Mouse (Mus musculus) layer of hippocampus, adult 2 months (tissue): ENCODE data around the gene Tnni3k. TPM values are rescaled to one million over a fixed set of nuclear protein-coding genes. Genes with fewer than 3 reads are reported as not detected.
A peak's percentile ranks its signal among the peaks of the same experiment; 100 is the strongest.

ENCODE experiments used
- DNase-seq, 2 experiments: peaks; one replicate each; pipeline ENCODE4 v3.0.0; 2022; ENCODE audit warnings: low spot score in 2 of 2
- H3K27ac ChIP-seq: fragments of 200-600 bp; 2 replicates; pipeline ENCODE4 v1.8.1; 2022
- H3K4me3 ChIP-seq: fragments of 200-600 bp; 2 replicates; pipeline ENCODE4 v1.8.1; 2022; ENCODE audit warnings: mild to moderate bottlenecking
- CTCF ChIP-seq: fragments of 200-600 bp; conservative IDR thresholded peaks from 2 replicates; pipeline ENCODE4 v1.8.1; 2022; ENCODE audit warnings: antibody characterized with exemption, mild to moderate bottlenecking, moderate library complexity
- total RNA-seq, 2 experiments: library from RNA; stranded (reverse); gene quantifications; 2 replicates each; pipeline ENCODE4 v1.2.3; 2021

The Tnni3k gene
- total RNA-seq, 2 experiments from 2014 or later = 0.17 to 0.31 TPM

DNA sequence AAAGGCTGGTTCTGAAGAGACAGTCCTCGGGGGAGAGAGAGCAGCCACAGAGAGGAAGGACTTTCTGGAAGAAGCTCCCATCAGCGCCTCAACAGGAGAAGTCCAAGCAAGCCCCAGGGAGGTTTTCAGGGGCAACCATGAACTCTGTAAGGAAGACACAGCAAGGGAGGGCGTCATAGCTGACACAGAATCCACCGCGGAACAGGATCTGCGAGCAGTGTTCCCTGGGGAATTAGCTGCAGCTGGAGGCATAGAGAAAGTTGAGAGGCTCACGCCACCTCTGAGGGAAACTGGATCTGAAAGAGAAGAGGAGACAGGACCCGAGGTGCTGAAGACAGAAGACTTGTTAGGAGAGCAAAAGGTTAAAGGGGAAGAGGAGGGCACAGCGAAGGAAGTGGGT lies 291.8 kb downstream of the Tnni3k start:
- Histone ChIP-seq H3K27ac (no peak overlapping the region), H3K4me3 (no peak overlapping the region)
- no peak for TF ChIP-seq CTCF
- no peak for DNase-seq

DNA sequence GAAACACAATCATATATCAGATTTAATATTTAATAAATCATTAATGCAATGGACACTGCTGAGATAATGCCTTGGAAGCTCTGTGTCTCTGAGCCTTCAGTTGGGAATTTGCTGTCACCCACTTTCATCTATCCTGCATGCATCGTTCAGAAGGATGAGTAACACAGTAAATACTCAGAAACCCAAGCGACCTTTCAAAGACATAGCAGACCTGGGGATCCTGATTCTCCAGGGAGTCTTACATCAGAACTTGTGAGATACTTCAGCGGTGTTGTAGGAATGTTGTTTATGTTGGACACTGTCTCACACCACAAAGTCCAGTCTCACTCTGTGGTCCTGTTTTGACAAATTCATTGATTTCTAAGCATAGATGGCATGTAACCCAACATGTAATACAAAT lies 294.1 kb downstream of the Tnni3k start:
- H3K27ac ChIP-seq = no peak overlapping the region
- no peak overlapping the region for H3K4me3 ChIP-seq
- TF ChIP-seq CTCF = no peak
- no peak for DNase-seq

DNA sequence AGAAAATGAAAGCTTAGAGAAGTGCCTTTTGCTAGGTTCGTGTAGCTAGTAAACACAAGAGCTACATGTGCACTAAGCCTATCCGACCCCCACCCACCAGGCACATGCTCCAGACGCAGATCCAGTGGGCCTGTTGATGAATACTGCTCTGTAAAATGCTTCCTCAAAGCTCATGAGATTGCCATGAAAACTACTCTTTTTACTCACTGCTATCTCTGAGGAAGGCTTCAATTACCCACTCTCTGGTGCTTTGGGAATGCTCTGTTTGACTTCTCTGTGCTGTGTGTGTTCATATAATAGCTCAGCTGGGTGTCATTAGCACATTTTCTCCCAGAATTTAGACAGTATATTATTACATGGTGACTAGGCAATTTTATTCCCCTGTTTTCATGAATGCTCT lies 297.1 kb downstream of the Tnni3k start:
- no peak for TF ChIP-seq CTCF
- no peak overlapping the region for H3K4me3 ChIP-seq
- DNase-seq = no peak
- peak overlapping the region; percentile 6; the same call in 1 of the 2 replicates for H3K27ac ChIP-seq

DNA sequence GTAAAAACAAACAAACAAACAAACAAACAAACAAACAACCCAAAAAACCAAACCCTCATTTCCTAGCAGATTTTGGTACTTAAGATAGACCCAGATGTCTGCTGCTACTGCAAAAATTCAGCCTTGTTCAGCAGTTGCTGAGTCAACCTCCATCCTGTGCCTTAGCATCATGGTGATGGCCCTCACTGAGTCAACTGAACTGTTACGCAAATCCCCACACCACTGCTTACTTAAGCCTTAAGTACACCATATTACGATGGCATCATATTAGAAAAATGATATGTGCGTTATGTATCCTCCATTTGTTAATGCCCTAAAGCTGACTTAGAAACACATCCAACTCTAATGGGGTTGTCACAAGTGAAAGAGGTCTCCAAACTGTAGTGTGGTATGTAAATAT lies 300.0 kb downstream of the Tnni3k start:
- no peak for TF ChIP-seq CTCF
- H3K4me3 ChIP-seq = no peak overlapping the region
- no peak for DNase-seq
- H3K27ac ChIP-seq = no peak overlapping the region

DNA sequence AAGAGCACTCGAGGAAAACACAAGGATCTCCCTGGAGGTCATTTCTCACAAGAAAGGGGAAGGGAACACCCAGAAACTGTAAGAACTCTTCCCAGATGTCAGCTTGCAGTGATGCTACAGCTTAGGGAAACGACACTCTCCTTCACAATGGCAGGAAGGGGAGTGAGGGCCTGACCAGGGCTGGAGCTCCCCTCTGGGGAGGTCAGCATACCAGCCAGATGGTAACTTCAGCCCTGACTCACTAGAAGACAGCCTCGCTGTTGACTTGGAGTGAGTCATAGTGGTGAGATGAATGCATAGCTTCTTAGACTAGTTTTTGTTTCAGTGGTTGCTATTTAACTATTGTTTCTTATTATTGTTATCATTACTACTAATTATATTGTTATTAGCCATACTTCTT lies 300.7 kb downstream of the Tnni3k start:
- no peak for TF ChIP-seq CTCF
- Histone ChIP-seq H3K4me3 (no peak overlapping the region), H3K27ac (no peak overlapping the region)
- no peak for DNase-seq

DNA sequence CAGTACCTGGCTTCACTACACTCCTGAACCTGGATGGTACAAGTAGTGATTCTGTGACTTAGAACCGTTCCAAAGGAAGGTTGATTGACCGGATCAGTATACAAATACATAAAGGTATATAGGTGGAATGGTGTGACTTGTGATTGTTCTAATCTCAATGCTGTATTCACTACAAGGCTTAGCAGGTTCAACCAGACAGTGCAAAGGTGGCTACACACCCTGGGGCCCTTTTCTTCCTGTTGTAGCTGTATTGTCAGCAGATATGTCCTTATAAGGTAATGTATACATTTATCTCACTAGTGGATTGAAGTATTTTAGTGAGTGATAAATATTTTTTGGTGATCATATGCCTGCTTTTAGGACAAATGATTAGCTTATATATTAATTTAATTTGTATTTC lies 310.9 kb downstream of the Tnni3k start:
- H3K27ac ChIP-seq = no peak overlapping the region
- no peak for TF ChIP-seq CTCF
- DNase-seq = no peak
- H3K4me3 ChIP-seq = no peak overlapping the region

DNA sequence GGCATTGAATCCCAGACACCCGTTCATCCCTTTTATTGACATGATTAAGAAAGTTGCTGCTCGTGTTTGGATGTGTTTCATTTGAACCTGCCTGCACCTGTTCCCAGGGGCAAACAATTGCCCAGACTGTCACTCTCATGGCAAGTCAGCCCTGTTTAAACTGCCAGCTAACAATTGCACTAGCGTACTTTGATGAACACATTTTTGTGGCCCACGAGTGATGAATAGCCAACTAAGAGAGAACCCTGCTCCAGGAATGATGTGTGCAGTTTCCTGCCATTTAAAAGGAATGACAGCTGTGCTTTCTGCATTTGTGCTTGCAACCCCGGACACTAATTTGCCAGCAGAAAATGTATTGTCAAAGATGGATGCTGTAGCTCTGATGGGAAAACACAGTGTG lies 312.3 kb downstream of the Tnni3k start:
- no peak for TF ChIP-seq CTCF
- DNase-seq = no peak

DNA sequence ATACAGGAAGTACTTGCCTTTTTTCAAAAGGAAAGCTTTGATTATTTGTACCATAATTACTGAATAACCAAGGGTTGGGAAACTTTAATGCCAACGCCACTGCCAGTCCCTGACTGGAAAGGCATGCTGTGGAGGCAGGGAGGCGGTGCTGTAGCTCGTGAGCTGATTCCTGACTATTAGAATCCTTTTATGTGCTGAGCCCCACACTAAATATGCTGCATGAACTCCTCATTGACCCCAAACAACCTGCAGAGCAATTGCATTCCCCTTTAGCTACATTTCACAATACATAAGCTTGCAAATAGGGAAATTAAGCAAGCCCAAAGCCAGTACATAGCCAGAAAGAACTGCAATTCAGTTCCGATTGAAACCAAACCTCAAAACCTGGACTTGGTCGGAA lies 313.7 kb downstream of the Tnni3k start:
- H3K4me3 ChIP-seq = no peak overlapping the region
- TF ChIP-seq CTCF = no peak

More for the DNA sequence above, 312.3 kb downstream of the Tnni3k start:
- H3K4me3 ChIP-seq = no peak overlapping the region
- no peak overlapping the region for H3K27ac ChIP-seq

More for the DNA sequence above, 313.7 kb downstream of the Tnni3k start:
- no peak for DNase-seq
- H3K27ac ChIP-seq = no peak overlapping the region

Other genes starting within 250 kb of the Tnni3k start
- 10 to 100 TPM; 29.1 to 29.3 TPM for gene Fpgt, start 38.0 kb upstream of the Tnni3k start, total RNA-seq
- gene Lrriq3, start 38.0 kb upstream of the Tnni3k start, total RNA-seq = under 1 TPM; 0.39 to 0.49 TPM